ENCODE assay signal across 26 mouse cellular contexts in genomic region chr5:3691283-3691682, GRCm38 (mm10). TPM values are rescaled to one million over a fixed set of nuclear protein-coding genes. Genes with fewer than 3 reads are reported as not detected.
"Had no signal": no experiment of that assay in that cellular context is flagged by ENCODE, and none has a peak within 500 bp of the region (broad histone marks: within the 10 kb centered on the region; RNA-seq: fewer than 3 reads in every experiment).

No protein-coding gene starts in this region.

- H3K27me3 ChIP-seq: megakaryocyte, embryonic 14.5 days; midbrain, embryonic 13.5 days; midbrain, embryonic 15.5 days; neural tube, embryonic 13.5 days; neural tube, embryonic 15.5 days; stomach, embryonic 15.5 days had no signal

- H3K9me3 ChIP-seq: megakaryocyte, embryonic 14.5 days; midbrain, embryonic 13.5 days; midbrain, embryonic 15.5 days; neural tube, embryonic 13.5 days; neural tube, embryonic 15.5 days; stomach, embryonic 15.5 days had no signal

- H3K4me3 ChIP-seq: megakaryocyte, embryonic 14.5 days; midbrain, embryonic 13.5 days; midbrain, embryonic 15.5 days; neural tube, embryonic 13.5 days; neural tube, embryonic 15.5 days; stomach, embryonic 15.5 days had no signal

- H3K27ac ChIP-seq: liver, embryonic 14.5 days; midbrain, embryonic 13.5 days; midbrain, embryonic 15.5 days; neural tube, embryonic 13.5 days; neural tube, embryonic 15.5 days; stomach, embryonic 15.5 days; stomach, postnatal 0 days had no signal

- ATAC-seq: midbrain, embryonic 13.5 days; midbrain, embryonic 15.5 days had no signal

- H3K9ac ChIP-seq: liver, embryonic 14.5 days; lung, embryonic 14.5 days; midbrain, embryonic 13.5 days; midbrain, embryonic 15.5 days; neural tube, embryonic 13.5 days; neural tube, embryonic 15.5 days; stomach, embryonic 15.5 days had no signal

- H3K4me2 ChIP-seq: lung, embryonic 14.5 days; midbrain, embryonic 11.5 days; midbrain, embryonic 13.5 days; midbrain, embryonic 15.5 days; neural tube, embryonic 13.5 days; neural tube, embryonic 15.5 days; stomach, embryonic 15.5 days had no signal

- H3K4me1 ChIP-seq: midbrain, embryonic 13.5 days; midbrain, embryonic 15.5 days; neural tube, embryonic 13.5 days; neural tube, embryonic 15.5 days; stomach, embryonic 15.5 days had no signal

- DNase-seq: lung, adult 18-20 months; lung, embryonic 14.5 days; lung, postnatal 10 days; lung, postnatal 4 days; retina, postnatal 1 day; right cerebral cortex, adult 18-20 months; right cerebral cortex, postnatal 25 days; right cerebral cortex, postnatal 4 days; spleen, adult 18-20 months; thymus, postnatal 14 days; thymus, postnatal 36 days had no signal

RNA-seq across cellular contexts. Expression of gene Tmbim7, which starts 40.3 kb away (rescaled TPM):
- total RNA-seq: midbrain, postnatal 0 days; monocyte, adult 5-6 weeks had no signal
- polyA plus RNA-seq: liver, embryonic 14.5 days; lung, embryonic 14.5 days; lung, embryonic 16.5 days; midbrain, embryonic 11.5 days; midbrain, embryonic 13.5 days; midbrain, embryonic 15.5 days; midbrain, postnatal 0 days; neural tube, embryonic 11.5 days; neural tube, embryonic 13.5 days; neural tube, embryonic 15.5 days; small intestine, adult 2 months; stomach, embryonic 15.5 days; stomach, postnatal 0 days; thymus, postnatal 0 days had no signal
